Mouse (Mus musculus) intestine, embryonic 15.5 days (tissue): ENCODE results near the gene Zfp787. TPM values are rescaled to one million over a fixed set of nuclear protein-coding genes. Genes with fewer than 3 reads are reported as not detected.

Experiments used
- ATAC-seq: fragments of 200-750 bp; cut with Nextera tagmentation; 2 replicates; pipeline ENCODE4 v1.8.0; 2017; ENCODE audit warnings: moderate TSS enrichment, moderate library complexity
- H3K27ac ChIP-seq: fragments of 300-500 bp; sonication (generic); 2 replicates; pipeline ENCODE4 v1.5.1; 2015; ENCODE audit warnings: mild to moderate bottlenecking, inconsistent platforms
- H3K27me3 ChIP-seq: fragments of 300-500 bp; sonication (generic); replicated peaks from 2 replicates; pipeline ENCODE4 v1.6.1; 2015; ENCODE audit warnings: inconsistent platforms
- H3K36me3 ChIP-seq: fragments of 300-500 bp; sonication (generic); 2 replicates; pipeline ENCODE4 v1.6.1; 2015; ENCODE audit warnings: inconsistent platforms
- H3K4me1 ChIP-seq: fragments of 300-500 bp; sonication (generic); replicated peaks from 2 replicates; pipeline ENCODE4 v1.6.1; 2015; ENCODE audit warnings: inconsistent platforms
- H3K4me2 ChIP-seq: fragments of 300-500 bp; sonication (generic); replicated peaks from 2 replicates; pipeline ENCODE4 v1.6.1; 2015; ENCODE audit warnings: mild to moderate bottlenecking, inconsistent platforms
- H3K4me3 ChIP-seq: fragments of 300-500 bp; sonication (generic); replicated peaks from 2 replicates; pipeline ENCODE4 v1.5.1; 2015; ENCODE audit warnings: inconsistent platforms
- H3K9ac ChIP-seq: fragments of 300-500 bp; sonication (generic); 2 replicates; pipeline ENCODE4 v1.6.1; 2015; ENCODE audit warnings: inconsistent platforms
- H3K9me3 ChIP-seq: fragments of 300-500 bp; sonication (generic); 2 replicates; pipeline ENCODE4 v1.6.1; 2016; ENCODE audit warnings: inconsistent platforms
- WGBS: fragments of 180-500 bp; shearing (Covaris S2); methylation state at CpG from one replicate; pipeline ENCODE4 v1.1.7; 2015; 5-methylcytosine and 5-hydroxymethylcytosine counted together
- polyA plus RNA-seq: library from polyadenylated mRNA; unstranded; fragments of >200 nt; fragmentation: Nextera tagmentation; extraction: Ambion mirVana; gene quantifications from 2 replicates; pipeline ENCODE4 v1.2.1, GENCODE M21; 2015

The Zfp787 gene
- polyA plus RNA-seq, 1 experiment from 2014 or later = 27.4 TPM

DNA sequence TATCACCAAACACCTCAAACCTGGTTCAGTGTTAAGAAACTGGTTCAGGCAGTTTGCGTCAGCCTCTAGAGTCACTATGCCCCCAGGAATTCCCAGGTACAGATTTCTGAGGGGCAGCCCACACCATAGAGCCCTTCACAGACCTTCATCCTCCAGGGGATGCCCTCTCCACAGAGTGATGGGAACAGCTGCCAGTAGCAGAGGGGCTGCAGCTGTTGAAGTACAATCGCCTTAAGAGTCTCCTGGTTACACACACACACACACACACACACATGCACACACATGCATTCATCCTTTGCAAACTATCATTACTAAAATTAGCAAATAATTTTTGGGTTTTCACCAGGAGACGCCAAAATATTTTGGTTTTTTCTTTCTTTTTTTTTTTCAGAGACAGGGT, 3.8 kb upstream of the Zfp787 start:
- no peak overlapping the region for H3K27ac ChIP-seq
- no peak for ATAC-seq
- H3K4me3 ChIP-seq = no peak overlapping the region
- no peaks in the 10 kb centered on the region for H3K36me3 ChIP-seq
- no peak overlapping the region for H3K4me2 ChIP-seq
- no peaks in the 10 kb centered on the region for H3K9me3 ChIP-seq
- H3K27me3 ChIP-seq = no peaks in the 10 kb centered on the region
- H3K4me1 ChIP-seq = 0 out of 2 replicates have a peak, but pooled peaks cover 1% of the 10 kb centered on the region
- 75% methylated on average over 3 of the region's 3 CpGs for WGBS
- H3K9ac ChIP-seq = no peak overlapping the region

DNA sequence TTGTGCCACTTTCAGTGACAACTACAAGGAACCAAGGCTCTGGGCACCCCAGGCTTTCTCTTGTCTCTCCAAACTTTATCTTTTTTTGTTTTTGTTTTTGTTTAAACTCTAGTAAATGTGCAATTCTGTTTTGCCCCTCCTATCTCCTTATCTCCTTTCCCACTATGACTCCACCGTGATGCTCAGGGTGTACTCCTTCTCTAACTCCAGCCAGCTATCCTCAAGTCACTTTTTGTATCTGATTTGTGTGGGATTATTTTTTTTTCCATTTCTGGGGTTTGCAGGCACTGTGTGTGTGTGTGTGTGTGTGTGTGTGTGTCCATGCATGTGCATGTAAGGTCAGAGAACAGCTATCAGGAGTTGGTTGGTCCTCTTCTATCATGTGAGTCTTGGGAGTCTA, 1.7 kb upstream of the Zfp787 start:
- Histone ChIP-seq H3K27me3 (no peaks in the 10 kb centered on the region), H3K4me1 (peaks cover 12% of the 10 kb centered on the region; the same call in 1 of the 2 replicates), H3K9me3 (no peaks in the 10 kb centered on the region), H3K4me3 (no peak overlapping the region), H3K9ac (no peak overlapping the region), H3K36me3 (no peaks in the 10 kb centered on the region), H3K27ac (peak overlapping the region; percentile 65), H3K4me2 (peak overlapping the region; percentile 67)
- WGBS = 56% methylated on average over 1 of the region's 1 CpGs
- ATAC-seq = no peak

DNA sequence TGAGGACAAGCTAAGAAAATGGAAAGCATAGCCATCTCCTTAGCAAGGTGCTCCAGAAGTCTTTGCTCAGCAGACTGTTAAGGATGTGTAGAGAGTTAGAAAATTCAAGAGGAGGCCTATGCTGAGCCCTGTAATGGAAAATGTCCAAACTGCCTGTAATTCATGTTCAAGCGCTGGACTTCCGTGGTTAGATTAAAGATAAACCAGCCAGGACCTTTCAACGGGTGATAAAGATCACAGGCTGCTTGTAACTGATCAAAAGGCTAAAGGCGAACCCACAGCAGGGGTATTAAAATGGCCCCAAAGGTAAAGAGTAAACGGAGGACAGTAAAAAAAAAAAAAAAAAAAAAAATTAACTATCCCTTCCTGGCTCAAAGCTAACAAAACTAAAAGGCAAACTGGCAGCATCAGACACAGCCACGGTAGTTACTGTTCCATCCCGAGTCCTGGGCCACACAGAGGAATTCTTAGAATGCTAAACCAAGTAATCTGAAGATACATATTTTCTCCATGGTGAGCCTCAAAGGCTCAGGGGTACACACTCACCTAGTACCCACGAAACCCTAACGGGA, 1.2 kb upstream of the Zfp787 start:
- H3K9ac ChIP-seq = no peak overlapping the region
- WGBS = 32% methylated on average over 9 of the region's 9 CpGs
- peak overlapping the region; percentile 73; the same call in 1 of the 2 replicates for H3K4me3 ChIP-seq
- H3K27ac ChIP-seq = peak overlapping the region; percentile 65
- no peaks in the 10 kb centered on the region for H3K27me3 ChIP-seq
- H3K4me2 ChIP-seq = peak overlapping the region; percentile 67
- H3K4me1 ChIP-seq = peaks cover 12% of the 10 kb centered on the region
- no peak for ATAC-seq
- H3K9me3 ChIP-seq = no peaks in the 10 kb centered on the region
- H3K36me3 ChIP-seq = no peaks in the 10 kb centered on the region

DNA sequence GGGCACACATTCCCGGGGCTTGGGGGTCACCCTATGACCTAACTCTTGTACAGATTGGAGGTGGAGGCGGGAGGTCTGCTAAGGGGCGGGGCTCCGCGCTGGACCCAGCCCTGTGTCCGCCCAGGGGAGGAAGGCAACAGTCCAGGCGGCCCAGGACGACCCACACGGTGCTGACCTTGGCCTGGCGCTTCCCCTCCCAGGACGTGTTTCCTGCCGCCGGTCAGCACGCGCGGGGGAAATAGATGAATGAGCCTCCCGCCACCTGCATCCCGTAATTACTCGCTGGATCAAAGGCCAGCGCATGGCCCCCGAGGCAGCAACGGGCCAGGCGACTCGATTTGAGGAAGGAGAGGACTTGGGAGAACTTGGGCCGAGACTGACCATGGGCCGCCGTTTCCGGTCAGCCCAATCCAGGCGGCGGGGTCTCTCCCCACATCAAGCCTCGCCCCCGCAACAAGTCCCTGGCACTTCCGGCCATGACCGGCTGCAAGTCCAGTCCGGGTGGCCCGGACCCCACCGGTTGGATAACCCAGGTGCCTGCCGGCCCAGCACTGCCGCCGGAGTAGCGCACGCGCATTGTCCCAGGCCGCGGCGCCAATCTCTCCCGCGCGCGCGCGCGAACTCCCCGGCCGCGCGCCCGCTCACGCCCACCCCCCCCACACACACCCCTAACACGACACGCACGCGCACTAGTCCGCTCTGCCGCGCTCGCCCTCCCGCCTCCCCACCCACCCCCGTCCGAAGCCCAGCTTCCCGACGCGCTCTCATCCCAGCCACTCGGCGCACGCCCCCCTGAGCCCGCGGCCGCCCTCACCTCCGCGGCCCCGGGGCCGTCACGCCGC, 545 bp downstream of the Zfp787 start:
- WGBS = under 1% methylated on average over 65 of the region's 85 CpGs
- peak overlapping the region; percentile 67 for H3K4me2 ChIP-seq
- H3K36me3 ChIP-seq = no peaks in the 10 kb centered on the region
- H3K27ac ChIP-seq = peak overlapping the region; percentile 96
- no peaks in the 10 kb centered on the region for H3K9me3 ChIP-seq
- ATAC-seq = peak; percentile 70
- H3K9ac ChIP-seq = peak overlapping the region; percentile 86
- H3K4me3 ChIP-seq = peak overlapping the region; percentile 73
- peaks cover 21% of the 10 kb centered on the region for H3K4me1 ChIP-seq
- H3K27me3 ChIP-seq = no peaks in the 10 kb centered on the region

DNA sequence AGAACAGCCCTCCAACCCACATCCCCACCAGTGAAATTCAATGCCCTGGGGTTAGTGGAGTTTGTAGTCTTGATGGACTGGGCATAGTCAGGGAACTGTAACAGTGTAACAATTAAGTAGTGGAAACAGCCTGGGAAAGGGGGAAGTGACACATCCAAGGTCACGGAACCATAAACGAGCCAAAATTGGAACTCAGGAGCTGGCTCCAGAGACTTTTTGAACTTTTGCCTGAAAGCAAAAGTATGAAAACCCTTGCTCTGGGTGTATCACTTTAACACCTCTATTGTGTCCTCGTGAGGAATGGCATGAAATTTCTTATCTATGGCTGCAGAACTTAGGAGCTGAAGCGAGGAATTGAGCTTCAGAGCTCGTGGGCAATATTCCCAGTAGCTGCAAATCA, 1.6 kb downstream of the Zfp787 start:
- H3K4me2 ChIP-seq = peak overlapping the region; percentile 67
- no peaks in the 10 kb centered on the region for H3K27me3 ChIP-seq
- H3K4me3 ChIP-seq = peak overlapping the region; percentile 73; the same call in 1 of the 2 replicates
- H3K9ac ChIP-seq = peak overlapping the region; percentile 86; the same call in 1 of the 2 replicates
- 52% methylated on average over 5 of the region's 5 CpGs for WGBS
- H3K4me1 ChIP-seq = peaks cover 24% of the 10 kb centered on the region
- H3K36me3 ChIP-seq = no peaks in the 10 kb centered on the region
- no peak for ATAC-seq
- H3K27ac ChIP-seq = 0 out of 2 replicates have a peak overlapping the region, but pooled peaks have one; percentile 96
- no peaks in the 10 kb centered on the region for H3K9me3 ChIP-seq

DNA sequence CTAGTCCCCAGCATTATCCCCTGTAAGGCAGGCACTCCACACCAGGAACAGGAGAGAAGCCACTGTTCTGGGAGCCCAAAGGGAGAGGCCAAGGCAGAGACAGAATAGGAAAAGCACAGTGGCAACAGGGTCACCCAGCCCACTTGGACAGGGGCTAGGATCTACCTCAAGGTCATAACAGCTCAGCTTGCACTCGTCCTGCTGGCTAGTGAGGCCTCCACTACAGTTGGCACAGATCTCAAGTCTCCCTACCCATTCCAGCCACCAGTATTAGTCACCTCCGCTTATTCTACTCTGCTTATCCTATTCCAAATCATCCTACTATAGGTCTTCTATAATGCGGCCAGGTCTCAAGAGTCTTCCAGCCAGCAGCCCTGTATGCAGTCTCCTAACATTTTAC, 2.7 kb downstream of the Zfp787 start:
- ATAC-seq = no peak
- no peaks in the 10 kb centered on the region for H3K36me3 ChIP-seq
- WGBS = 93% methylated on average over 3 of the region's 3 CpGs
- H3K4me1 ChIP-seq = peaks cover 34% of the 10 kb centered on the region
- H3K4me2 ChIP-seq = no peak overlapping the region
- no peak overlapping the region for H3K4me3 ChIP-seq
- H3K27ac ChIP-seq = no peak overlapping the region
- H3K9me3 ChIP-seq = no peaks in the 10 kb centered on the region
- H3K9ac ChIP-seq = no peak overlapping the region
- H3K27me3 ChIP-seq = no peaks in the 10 kb centered on the region

DNA sequence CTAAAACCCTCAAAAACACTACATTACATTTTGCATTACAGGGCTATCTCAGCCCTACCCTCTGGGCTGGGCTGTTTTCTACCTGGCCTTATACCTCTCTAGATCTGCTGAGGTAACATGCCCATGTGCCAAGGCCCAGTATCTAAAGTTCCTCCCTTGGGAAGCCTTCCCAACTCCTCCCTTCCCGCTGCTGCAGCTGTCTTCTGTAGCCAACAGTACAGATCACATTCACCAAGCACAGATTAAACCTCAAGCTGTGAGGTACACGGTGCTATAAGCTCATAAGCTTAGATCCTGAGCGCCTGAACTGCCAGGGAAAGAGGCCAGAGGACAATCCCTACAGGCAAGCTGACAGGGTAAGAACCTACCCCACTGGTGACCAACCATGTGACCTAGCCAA, 3.8 kb downstream of the Zfp787 start:
- Histone ChIP-seq H3K4me2 (no peak overlapping the region), H3K27ac (no peak overlapping the region), H3K9ac (no peak overlapping the region), H3K36me3 (no peaks in the 10 kb centered on the region), H3K9me3 (no peaks in the 10 kb centered on the region), H3K4me1 (peaks cover 38% of the 10 kb centered on the region), H3K27me3 (no peaks in the 10 kb centered on the region), H3K4me3 (no peak overlapping the region)
- 96% methylated on average over 3 of the region's 3 CpGs for WGBS
- no peak for ATAC-seq

DNA sequence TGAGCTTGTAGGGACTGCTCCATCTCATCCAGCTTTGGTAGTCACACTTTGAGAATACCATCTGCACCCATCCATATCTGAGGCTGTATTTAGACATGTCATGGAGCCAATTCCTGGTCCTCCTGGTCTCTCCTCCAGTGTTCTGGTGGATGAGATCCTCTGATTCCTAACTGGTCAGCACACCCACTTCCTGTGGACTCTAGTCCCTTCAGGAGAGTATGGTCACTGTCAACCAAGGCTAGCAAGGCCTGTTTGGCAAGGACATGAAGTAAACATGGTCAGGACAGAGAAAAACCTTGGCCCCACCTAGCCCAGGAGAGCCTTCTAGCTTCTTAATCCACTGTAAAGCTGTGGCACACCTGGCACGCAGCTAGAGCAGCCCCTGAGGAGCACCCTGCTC, 4.5 kb downstream of the Zfp787 start:
- H3K27ac ChIP-seq = no peak overlapping the region
- H3K36me3 ChIP-seq = no peaks in the 10 kb centered on the region
- no peak overlapping the region for H3K4me2 ChIP-seq
- no peaks in the 10 kb centered on the region for H3K27me3 ChIP-seq
- H3K4me3 ChIP-seq = no peak overlapping the region
- no peak overlapping the region for H3K9ac ChIP-seq
- ATAC-seq = no peak
- H3K4me1 ChIP-seq = peaks cover 44% of the 10 kb centered on the region
- no peaks in the 10 kb centered on the region for H3K9me3 ChIP-seq
- 83% methylated on average over 1 of the region's 1 CpGs for WGBS

DNA sequence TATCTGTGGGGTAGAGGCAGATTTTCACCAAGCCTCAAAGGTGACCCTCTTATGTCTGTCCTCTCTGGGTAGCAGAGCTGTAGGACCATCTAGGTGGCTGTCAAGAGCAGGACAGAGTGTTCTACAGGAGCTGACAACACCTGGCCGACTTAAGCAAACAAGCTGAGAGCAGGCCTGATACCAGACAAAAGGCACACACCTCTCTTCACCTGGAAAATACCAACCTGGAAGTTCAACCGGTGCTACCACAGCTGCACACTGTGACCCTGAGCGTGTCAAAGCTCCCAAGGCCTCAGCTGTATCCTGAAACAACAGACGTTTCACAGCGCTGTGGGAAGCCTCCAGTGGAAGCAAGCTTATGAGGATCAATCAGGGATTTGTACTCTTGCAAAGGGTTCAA, 8.1 kb downstream of the Zfp787 start:
- Histone ChIP-seq H3K27ac (0 out of 2 replicates have a peak overlapping the region, but pooled peaks have one; percentile 7), H3K4me2 (no peak overlapping the region), H3K4me1 (peaks cover 35% of the 10 kb centered on the region), H3K9ac (no peak overlapping the region), H3K36me3 (no peaks in the 10 kb centered on the region), H3K27me3 (no peaks in the 10 kb centered on the region), H3K9me3 (no peaks in the 10 kb centered on the region), H3K4me3 (no peak overlapping the region)
- WGBS = 59% methylated on average over 5 of the region's 5 CpGs
- peak; percentile 60 for ATAC-seq

DNA sequence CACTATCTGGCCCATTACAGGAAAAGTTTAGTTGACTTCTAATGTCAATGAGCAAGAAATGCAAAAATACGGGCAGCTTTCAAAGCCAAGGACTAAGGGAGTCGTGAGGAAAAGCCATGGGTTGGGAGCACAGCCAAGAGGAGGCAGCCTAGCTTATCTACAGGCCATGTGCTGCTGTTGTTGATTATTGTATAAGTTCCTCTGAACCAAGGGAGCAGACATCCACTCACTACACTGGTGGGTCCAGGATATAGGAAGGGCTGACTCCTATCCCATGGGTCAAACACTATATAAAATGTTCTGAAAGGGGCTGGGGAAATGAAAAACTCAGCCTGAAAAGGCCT, 8.8 kb downstream of the Zfp787 start:
- Histone ChIP-seq H3K9me3 (no peaks in the 10 kb centered on the region), H3K4me2 (no peak overlapping the region), H3K9ac (no peak overlapping the region), H3K27me3 (no peaks in the 10 kb centered on the region), H3K4me1 (peaks cover 35% of the 10 kb centered on the region), H3K27ac (peak overlapping the region; percentile 7; the same call in 1 of the 2 replicates), H3K36me3 (peaks cover 1% of the 10 kb centered on the region; the same call in 1 of the 2 replicates), H3K4me3 (no peak overlapping the region)
- ATAC-seq = no peak
- 50% methylated on average over 2 of the region's 2 CpGs for WGBS

DNA sequence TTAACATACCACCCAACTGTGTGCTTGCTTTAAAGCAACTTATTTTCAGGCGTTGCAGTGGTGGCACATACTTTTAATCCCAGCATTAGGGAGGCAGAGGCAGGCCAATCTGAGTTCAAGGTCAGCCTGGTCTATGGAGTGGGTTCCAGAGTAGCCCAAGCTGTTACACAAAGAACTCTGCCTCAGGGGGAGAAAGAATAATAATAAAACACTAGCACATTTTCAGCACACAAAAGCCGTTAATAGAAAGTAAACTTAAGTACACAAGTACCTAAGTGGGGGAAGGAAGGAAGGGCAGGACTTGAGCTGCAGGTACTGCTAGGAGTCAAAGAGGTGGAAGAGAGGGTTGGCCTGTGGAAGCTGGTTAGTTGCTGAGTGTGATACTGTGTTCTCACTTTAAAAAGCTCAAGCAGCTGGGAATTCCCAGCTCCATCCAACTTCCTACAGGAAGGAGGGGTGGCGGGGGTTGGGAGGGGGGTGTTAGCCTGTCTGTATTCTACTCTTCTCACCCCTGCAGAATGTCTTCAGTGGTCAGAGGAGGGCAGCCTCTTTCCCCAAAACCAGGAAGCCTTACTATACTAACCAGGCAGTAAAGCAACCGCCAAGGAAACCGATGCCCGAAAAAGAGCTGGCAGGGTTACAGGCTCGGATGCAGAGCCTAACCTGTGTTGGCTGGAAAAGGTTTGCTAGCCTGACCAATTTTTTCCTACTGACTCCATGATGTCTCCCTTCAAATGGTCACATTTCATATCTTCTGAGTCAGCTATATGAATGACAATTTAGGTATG, 9.4 kb downstream of the Zfp787 start:
- Histone ChIP-seq H3K9ac (no peak overlapping the region), H3K36me3 (peaks cover 4% of the 10 kb centered on the region; the same call in 1 of the 2 replicates), H3K4me2 (no peak overlapping the region), H3K4me1 (peaks cover 33% of the 10 kb centered on the region), H3K27ac (0 out of 2 replicates have a peak overlapping the region, but pooled peaks have one; percentile 7), H3K27me3 (no peaks in the 10 kb centered on the region), H3K4me3 (no peak overlapping the region), H3K9me3 (no peaks in the 10 kb centered on the region)
- WGBS = 74% methylated on average over 7 of the region's 7 CpGs
- ATAC-seq = no peak
